Mouse (Mus musculus) cerebellum, postnatal 10 days (tissue): ENCODE results near the gene Nfib.

Experiments used
- DNase-seq, 2 experiments: peaks; one replicate each; pipeline ENCODE4 v3.0.0; 2021; ENCODE audit warnings: mixed read lengths in 2 of 2

The Nfib gene

DNA sequence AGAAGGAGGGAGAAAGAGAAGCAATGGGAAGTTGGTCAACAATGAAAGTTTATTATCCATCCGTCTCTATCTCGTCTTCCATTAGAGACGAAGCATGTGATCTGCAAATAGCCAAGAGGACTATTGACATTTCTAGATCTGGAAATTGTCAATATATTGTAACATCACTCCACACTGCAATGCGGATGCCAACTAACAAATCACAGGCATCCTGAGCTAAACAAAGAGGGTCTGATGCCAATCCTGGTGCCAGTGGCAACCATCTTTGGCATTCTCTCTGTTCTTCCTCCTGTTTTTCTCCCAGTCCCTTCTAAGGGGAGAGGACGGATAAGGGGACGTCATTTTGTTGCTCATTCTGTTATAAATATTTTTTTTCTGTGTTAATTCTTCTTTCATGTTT is 209.9 kb downstream of the Nfib start:
- DNase-seq, result peak; percentile 80 to 82

- DNase-seq, result peak; percentile 94 to 95
Measured at GRCm38 (mm10) chr4:82494829-82495228, 210.7 kb downstream of the Nfib start.

GRCm38 (mm10) chr4:82494424-82494823 is 211.1 kb downstream of the Nfib start:
- no peak for DNase-seq

DNA sequence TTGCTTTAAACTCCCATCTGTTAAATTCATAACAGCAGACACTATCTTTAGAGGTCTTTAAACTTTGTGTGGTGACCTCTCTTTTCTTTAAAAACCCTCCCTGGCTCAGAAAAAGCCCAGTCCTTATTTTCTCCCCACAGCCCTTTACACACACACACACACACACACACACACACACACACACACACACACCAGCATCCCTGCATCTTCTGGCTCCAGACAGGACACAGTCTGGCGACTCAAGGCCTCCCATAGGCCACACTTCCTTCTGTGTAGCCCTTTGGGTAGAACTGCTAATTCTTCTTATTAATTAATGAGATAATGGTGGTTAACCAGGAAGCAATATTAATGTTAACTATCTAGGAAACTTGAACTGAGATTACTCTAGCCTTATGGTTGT is 211.7 kb downstream of the Nfib start:
- peak; percentile 56 to 60 for DNase-seq

- no peak for DNase-seq
Measured at GRCm38 (mm10) chr4:82493363-82493762, 212.2 kb downstream of the Nfib start.

GRCm38 (mm10) chr4:82492737-82493136 is 212.8 kb downstream of the Nfib start:
- peak; percentile 64 to 71 for DNase-seq

DNA sequence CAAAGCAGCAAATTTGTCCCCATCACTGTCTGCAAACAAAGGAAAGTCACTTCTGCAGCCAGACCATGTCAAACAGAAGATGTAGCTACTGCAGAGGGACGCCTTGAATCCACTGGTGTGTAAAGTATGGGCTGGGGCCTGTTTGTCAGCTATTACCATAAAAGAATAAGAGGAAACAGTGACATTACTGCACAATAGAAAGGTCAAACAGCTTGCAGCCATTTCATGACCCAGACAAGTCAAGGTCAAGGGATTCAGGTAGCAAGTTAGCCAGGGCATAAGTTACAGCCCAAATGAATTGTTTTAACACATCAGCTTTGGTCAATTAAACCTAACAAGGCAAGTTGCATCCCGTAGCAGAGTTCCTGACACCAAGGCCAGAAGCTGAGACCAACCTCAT is 215.6 kb downstream of the Nfib start:
- no peak for DNase-seq

- no peak for DNase-seq
Measured at GRCm38 (mm10) chr4:82485910-82486309, 219.6 kb downstream of the Nfib start.

GRCm38 (mm10) chr4:82483871-82484270 is 221.7 kb downstream of the Nfib start:
- no peak for DNase-seq

DNA sequence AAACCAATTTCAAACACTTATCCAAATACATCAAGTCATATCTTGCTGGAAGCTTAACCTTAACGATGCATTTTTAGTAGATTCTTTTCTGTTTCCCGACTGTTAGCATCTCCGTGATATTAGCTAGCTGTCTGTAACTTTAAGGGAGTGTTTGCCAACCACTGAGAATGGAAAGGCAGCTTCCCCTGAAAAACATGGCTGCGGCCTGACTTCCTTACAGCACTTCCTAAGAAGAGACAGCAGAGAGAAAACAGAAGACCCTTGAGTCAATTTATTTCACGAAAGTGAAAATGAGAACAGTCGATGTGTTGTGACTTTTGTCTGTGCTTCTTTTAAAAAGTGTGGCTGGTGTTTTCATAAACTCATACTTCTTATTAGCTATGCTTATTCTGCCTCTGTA is 222.3 kb downstream of the Nfib start:
- no peak for DNase-seq

DNA sequence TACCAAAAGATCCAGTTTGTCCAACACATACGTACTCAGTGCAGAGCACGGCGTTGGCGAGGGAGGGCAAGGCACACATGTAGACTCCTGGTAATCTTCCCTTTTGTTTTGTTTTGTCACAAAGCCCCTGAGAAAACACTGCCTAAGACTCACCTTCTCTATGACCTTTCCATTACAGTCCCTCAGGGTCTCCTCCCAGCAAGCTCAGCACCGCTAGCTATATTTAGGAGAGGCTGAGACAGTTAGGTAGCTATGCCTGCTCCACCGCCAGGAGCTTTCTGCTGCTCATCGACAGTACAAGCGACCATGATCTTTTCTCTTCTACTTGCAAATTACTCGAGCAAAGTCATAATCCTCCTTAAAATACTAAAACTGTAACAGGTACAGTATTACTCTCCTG is 224.9 kb downstream of the Nfib start:
- DNase-seq, result no peak

DNA sequence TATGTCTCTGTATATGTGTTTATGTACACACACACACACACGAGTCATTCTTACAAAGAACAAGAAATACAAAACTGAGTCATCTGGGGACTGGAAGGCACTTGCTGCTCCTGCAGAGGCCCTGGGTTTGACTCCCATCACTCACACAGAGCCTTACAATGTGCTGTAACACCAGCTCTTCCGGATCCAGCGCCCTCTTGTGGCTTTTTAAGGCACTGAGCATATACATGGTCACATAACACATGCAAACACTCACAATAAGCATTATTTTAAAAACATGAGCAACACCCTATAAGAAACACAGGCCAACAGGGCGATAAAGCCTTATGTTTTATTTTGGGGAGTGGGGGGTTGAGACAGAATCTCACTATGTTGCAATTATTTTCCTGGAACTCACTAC is 226.2 kb downstream of the Nfib start:
- DNase-seq, result no peak

DNA sequence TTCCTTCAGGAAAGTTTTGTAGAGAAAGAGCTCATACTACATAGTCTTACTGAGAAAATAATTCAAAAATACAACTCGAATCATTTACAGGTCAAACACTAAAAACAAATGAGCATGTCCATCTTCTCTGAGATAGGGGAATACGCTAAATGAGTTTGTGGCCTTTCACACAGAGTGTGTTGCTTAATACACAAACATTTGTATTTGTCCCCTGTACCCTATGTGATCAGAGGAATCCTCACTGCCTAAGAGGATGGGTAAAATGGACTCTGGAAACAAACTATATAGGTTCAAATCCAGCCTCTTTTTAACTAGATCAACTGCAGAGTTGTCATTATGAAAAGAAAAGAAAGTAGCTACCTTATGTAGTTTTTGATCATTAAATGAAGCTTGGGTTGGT is 227.8 kb downstream of the Nfib start:
- DNase-seq, result no peak

DNA sequence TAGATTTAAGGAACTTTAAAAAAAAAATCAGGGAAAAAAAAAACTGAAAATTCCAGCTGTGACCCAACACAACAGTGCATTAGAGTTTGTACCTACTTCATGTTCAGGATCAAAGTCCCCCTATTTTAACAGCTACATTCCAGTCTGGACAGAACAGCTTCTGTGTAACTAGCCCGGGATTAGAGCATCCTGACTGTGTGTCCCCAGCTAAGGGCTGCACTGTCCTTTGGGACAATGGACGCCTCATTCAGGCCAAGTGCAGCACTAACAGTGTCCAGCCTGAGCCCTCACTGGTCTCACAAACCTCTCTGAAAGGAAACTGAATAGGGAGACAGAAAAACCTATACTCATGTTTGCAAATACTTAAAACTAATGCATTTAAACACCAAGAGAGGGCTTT is 229.1 kb downstream of the Nfib start:
- no peak for DNase-seq

GRCm38 (mm10) chr4:82474334-82474733 is 231.2 kb downstream of the Nfib start:
- no peak for DNase-seq

- no peak for DNase-seq
Measured at GRCm38 (mm10) chr4:82470938-82471320, 234.6 kb downstream of the Nfib start.

- peak in 1 of 2 experiments; percentile 53 for DNase-seq
Measured at GRCm38 (mm10) chr4:82470212-82470937, 235.2 kb downstream of the Nfib start.

- DNase-seq, result no peak
Measured at GRCm38 (mm10) chr4:82468944-82469343, 236.6 kb downstream of the Nfib start.

GRCm38 (mm10) chr4:82466717-82467116 is 238.8 kb downstream of the Nfib start:
- DNase-seq, result peak in 1 of 2 experiments; percentile 50

DNA sequence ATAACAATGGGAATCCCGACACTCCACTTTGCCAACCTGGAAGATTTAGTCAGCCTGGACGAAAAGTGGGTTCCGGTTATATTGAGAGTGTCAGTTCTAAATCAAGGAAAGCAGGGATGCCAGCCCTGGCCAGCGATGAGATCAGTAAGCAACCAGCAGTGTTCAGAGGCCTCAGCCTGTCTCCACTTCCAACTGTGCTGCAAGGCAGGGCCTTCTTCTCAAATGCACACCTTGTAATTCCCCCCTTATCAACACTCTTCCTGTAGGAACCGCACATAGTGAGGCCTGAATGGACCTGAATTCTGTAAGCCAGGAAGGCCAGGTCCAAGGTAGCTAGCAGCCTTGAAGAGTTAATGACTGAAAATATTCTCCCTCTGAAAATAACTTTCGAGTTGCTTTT is 239.4 kb downstream of the Nfib start:
- peak in 1 of 2 experiments; percentile 32 for DNase-seq

- DNase-seq, result peak; percentile 57 to 68
Measured at GRCm38 (mm10) chr4:82464051-82464632, 241.4 kb downstream of the Nfib start.

DNA sequence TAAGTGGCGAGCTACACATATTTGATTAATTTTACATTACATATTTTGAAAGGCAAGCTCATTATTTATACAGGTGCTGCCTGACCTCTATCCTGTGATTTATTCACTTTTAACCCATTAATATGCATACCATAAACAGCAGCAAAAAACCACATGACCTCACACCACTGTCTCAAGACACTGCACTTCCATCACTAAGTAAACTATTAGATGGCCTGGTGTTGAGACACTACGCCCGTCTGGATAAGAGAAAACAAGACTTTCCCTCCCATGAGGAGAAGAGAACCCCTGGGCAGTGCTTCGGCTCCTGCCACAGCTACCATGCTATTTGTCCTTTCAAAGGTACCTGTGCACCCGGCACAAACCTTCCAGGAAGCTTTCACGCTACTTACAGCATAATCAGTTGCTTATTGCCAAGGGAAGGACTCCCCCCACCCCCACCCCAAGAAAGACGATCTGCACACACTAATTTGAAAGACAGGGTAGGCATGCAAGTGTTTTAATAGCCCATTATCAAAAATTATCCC is 242.3 kb downstream of the Nfib start:
- no peak for DNase-seq

DNA sequence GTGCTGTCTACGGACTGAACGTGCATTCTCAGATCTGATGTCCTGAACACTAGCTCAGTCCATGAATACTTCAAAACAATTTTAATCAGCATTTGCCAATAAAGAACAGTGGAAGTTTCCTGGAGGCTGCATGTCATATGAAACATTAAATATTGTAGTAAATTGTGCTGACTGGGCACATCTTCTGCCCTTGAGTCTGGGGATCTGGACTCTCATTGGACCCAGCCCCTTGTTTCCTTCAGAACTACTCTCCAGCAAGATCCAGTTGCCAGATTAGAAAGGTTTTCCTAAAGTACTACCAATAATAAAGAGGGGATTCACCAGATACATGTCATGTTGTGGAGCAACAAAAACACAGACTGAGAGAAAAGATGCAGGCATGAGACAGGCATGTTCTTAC is 243.9 kb downstream of the Nfib start:
- no peak for DNase-seq

DNA sequence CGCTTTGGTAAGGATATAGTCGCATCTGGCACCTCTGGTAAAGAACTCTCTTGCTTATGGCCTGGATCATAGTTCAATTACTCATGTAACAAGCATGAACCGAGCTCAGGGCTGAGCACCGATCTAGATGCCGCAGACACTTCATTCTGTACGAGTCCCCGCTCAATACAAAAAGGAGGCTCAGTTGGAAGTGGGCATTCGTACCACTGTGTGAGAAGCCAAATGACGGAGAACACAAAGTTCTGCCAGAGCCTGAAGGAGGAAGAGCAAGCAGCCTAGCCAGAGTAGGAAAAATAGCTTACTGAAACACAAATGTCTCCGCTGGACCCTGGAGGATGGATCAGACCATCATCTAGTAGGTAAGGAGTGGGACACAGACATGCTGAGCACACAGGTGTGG is 246.7 kb downstream of the Nfib start:
- DNase-seq, result peak; percentile 35 to 38

- DNase-seq, result no peak
Measured at GRCm38 (mm10) chr4:82456908-82457307, 248.6 kb downstream of the Nfib start.
